Mouse (Mus musculus): ENCODE results near the gene Asgr2. TPM values are rescaled to one million over a fixed set of nuclear protein-coding genes. Genes with fewer than 3 reads are reported as not detected.

Asgr2 gene
- 0.23 and 0.68 TPM in 2 replicates for polyA plus RNA-seq (2015; fragmentation: Nextera tagmentation; extraction: Ambion mirVana)

GRCm38 (mm10) chr11:70091986-70092783, at the start of gene Asgr2:
Gene Asgr2, plus strand, starts transcription at chr11:70092644.

GRCm38 (mm10) chr11:70053898-70054570, 38.4 kb upstream of the Asgr2 start, which contains the start of gene Asgr1:
Gene Asgr1, plus strand, starts transcription at chr11:70054085.

GRCm38 (mm10) chr11:70129926-70130379, 37.5 kb downstream of the Asgr2 start, which contains the start of gene Mgl2:
Gene Mgl2, plus strand, starts transcription at chr11:70130329.

Other genes starting within 250 kb of the Asgr2 start
- 36.6 and 44.6 TPM in 2 replicates for gene Plscr3, start 246.3 kb upstream of the Asgr2 start, polyA plus RNA-seq (2015; fragmentation: Nextera tagmentation; extraction: Ambion mirVana)
- gene Tnk1, start 233.9 kb upstream of the Asgr2 start, polyA plus RNA-seq (2015; fragmentation: Nextera tagmentation; extraction: Ambion mirVana) = 0.09 and 0.46 TPM in 2 replicates
- not detected in 2 replicates for gene Tmem95, start 214.6 kb upstream of the Asgr2 start, polyA plus RNA-seq (2015; fragmentation: Nextera tagmentation; extraction: Ambion mirVana)
- gene Kctd11, start 211.2 kb upstream of the Asgr2 start, polyA plus RNA-seq (2015; fragmentation: Nextera tagmentation; extraction: Ambion mirVana) = 2.6 and 3.6 TPM in 2 replicates
- gene Acap1, start 197.1 kb upstream of the Asgr2 start, polyA plus RNA-seq (2015; fragmentation: Nextera tagmentation; extraction: Ambion mirVana) = 0.34 and 0.46 TPM in 2 replicates
- 1.8 and 2.4 TPM in 2 replicates for gene 2810408A11Rik, start 191.7 kb upstream of the Asgr2 start, polyA plus RNA-seq (2015; fragmentation: Nextera tagmentation; extraction: Ambion mirVana)
- 3.0 and 3.3 TPM in 2 replicates for gene Neurl4, start 191.6 kb upstream of the Asgr2 start, polyA plus RNA-seq (2015; fragmentation: Nextera tagmentation; extraction: Ambion mirVana)
- gene Gps2, start 178.8 kb upstream of the Asgr2 start, polyA plus RNA-seq (2015; fragmentation: Nextera tagmentation; extraction: Ambion mirVana) = 41.9 and 42.1 TPM in 2 replicates
- gene Eif5a, start 170.7 kb upstream of the Asgr2 start, polyA plus RNA-seq (2015; fragmentation: Nextera tagmentation; extraction: Ambion mirVana) = 952 and 1,117 TPM in 2 replicates
- 0.78 and 0.85 TPM in 2 replicates for gene Ybx2, start 156.8 kb upstream of the Asgr2 start, polyA plus RNA-seq (2015; fragmentation: Nextera tagmentation; extraction: Ambion mirVana)
- 128 and 138 TPM in 2 replicates for gene Slc2a4, start 144.5 kb upstream of the Asgr2 start, polyA plus RNA-seq (2015; fragmentation: Nextera tagmentation; extraction: Ambion mirVana)
- 0.23 and 0.57 TPM in 2 replicates for gene Cldn7, start 127.9 kb upstream of the Asgr2 start, polyA plus RNA-seq (2015; fragmentation: Nextera tagmentation; extraction: Ambion mirVana)
- gene Ctdnep1, start 111.5 kb upstream of the Asgr2 start, polyA plus RNA-seq (2015; fragmentation: Nextera tagmentation; extraction: Ambion mirVana) = 42.1 and 46.1 TPM in 2 replicates
- 86.0 and 92.4 TPM in 2 replicates for gene Elp5, start 110.1 kb upstream of the Asgr2 start, polyA plus RNA-seq (2015; fragmentation: Nextera tagmentation; extraction: Ambion mirVana)
- gene Gabarap, start 101.5 kb upstream of the Asgr2 start, polyA plus RNA-seq (2015; fragmentation: Nextera tagmentation; extraction: Ambion mirVana) = 320 and 389 TPM in 2 replicates
- gene Phf23, start 96.9 kb upstream of the Asgr2 start, polyA plus RNA-seq (2015; fragmentation: Nextera tagmentation; extraction: Ambion mirVana) = 31.1 and 33.7 TPM in 2 replicates
- 11.2 and 11.8 TPM in 2 replicates for gene Dvl2, start 92.0 kb upstream of the Asgr2 start, polyA plus RNA-seq (2015; fragmentation: Nextera tagmentation; extraction: Ambion mirVana)
- gene Acadvl, start 77.2 kb upstream of the Asgr2 start, polyA plus RNA-seq (2015; fragmentation: Nextera tagmentation; extraction: Ambion mirVana) = 311 and 331 TPM in 2 replicates
- 3.3 and 5.3 TPM in 2 replicates for gene Dlg4, start 75.7 kb upstream of the Asgr2 start, polyA plus RNA-seq (2015; fragmentation: Nextera tagmentation; extraction: Ambion mirVana)
- gene Asgr1, start 38.6 kb upstream of the Asgr2 start, polyA plus RNA-seq (2015; fragmentation: Nextera tagmentation; extraction: Ambion mirVana) = 0.13 and 0.21 TPM in 2 replicates
- 8.2 and 9.7 TPM in 2 replicates for gene Mgl2, start 37.7 kb downstream of the Asgr2 start, polyA plus RNA-seq (2015; fragmentation: Nextera tagmentation; extraction: Ambion mirVana)
- gene Clec10a, start 63.6 kb downstream of the Asgr2 start, polyA plus RNA-seq (2015; fragmentation: Nextera tagmentation; extraction: Ambion mirVana) = 4.7 and 11.4 TPM in 2 replicates
- 0.37 and 0.59 TPM in 2 replicates for gene Slc16a11, start 120.1 kb downstream of the Asgr2 start, polyA plus RNA-seq (2015; fragmentation: Nextera tagmentation; extraction: Ambion mirVana)
- gene Slc16a13, start 128.4 kb downstream of the Asgr2 start, polyA plus RNA-seq (2015; fragmentation: Nextera tagmentation; extraction: Ambion mirVana) = 1.3 and 2.4 TPM in 2 replicates
- 6.5 and 8.3 TPM in 2 replicates for gene Bcl6b, start 137.2 kb downstream of the Asgr2 start, polyA plus RNA-seq (2015; fragmentation: Nextera tagmentation; extraction: Ambion mirVana)
- 70.9 and 85.5 TPM in 2 replicates for gene 0610010K14Rik, start 145.3 kb downstream of the Asgr2 start, polyA plus RNA-seq (2015; fragmentation: Nextera tagmentation; extraction: Ambion mirVana)
- gene Gm21988, start 147.2 kb downstream of the Asgr2 start, polyA plus RNA-seq (2015; fragmentation: Nextera tagmentation; extraction: Ambion mirVana) = 6.0 and 7.6 TPM in 2 replicates
- gene Rnasek, start 147.2 kb downstream of the Asgr2 start, polyA plus RNA-seq (2015; fragmentation: Nextera tagmentation; extraction: Ambion mirVana) = 228 and 235 TPM in 2 replicates
- 0.91 and 1.7 TPM in 2 replicates for gene Alox12, start 162.7 kb downstream of the Asgr2 start, polyA plus RNA-seq (2015; fragmentation: Nextera tagmentation; extraction: Ambion mirVana)
- 0.21 and 0.27 TPM in 2 replicates for gene Alox12e, start 230.0 kb downstream of the Asgr2 start, polyA plus RNA-seq (2015; fragmentation: Nextera tagmentation; extraction: Ambion mirVana)

All from skeletal muscle tissue, postnatal 0 days (tissue).